Mouse (Mus musculus) spleen, postnatal 36 days (tissue): ENCODE results near the gene Slc34a1.

Experiments used
- DNase-seq, 2 experiments: peaks; one replicate each; pipeline ENCODE4 v3.0.0; 2022; ENCODE audit warnings: low spot score in 2 of 2, mixed read lengths in 1 of 2

Gene Slc34a1

DNA sequence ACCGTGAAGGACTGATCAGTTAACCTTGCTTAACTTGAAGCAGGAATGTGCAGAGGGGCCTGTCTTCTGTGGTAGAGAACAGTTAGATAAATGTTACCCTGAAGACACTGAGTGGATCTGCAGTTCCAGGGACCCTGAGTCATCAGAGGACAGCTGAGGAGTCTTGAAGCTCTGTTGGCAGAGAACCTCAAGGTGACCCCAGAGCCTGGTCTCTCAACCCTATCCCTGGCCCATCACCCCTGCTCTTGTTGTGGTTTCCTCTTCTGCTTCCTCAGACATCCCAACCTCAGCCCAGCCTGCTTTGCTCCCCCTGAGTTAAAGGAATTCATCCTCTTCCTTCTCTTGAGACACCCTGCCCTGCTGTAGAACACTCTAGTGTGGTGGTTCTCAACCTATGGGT is at the start of gene Slc34a1:
Slc34a1 (plus strand) TSS at position 100 of the 400 bp plus-strand sequence.
- DNase-seq, result no peak

- no peak for DNase-seq
Observed at GRCm38 (mm10) chr13:55361145-55361544, 36.8 kb upstream of the Slc34a1 start.

- peak in 1 of 2 experiments; percentile 28 for DNase-seq
Observed at GRCm38 (mm10) chr13:55361974-55362452, 36.0 kb upstream of the Slc34a1 start.

GRCm38 (mm10) chr13:55362453-55363060 is 35.4 kb upstream of the Slc34a1 start, which contains the start of gene Lman2:
Gene Lman2 (minus strand): TSS chr13:55362783.
- peak; percentile 96 for DNase-seq

DNA sequence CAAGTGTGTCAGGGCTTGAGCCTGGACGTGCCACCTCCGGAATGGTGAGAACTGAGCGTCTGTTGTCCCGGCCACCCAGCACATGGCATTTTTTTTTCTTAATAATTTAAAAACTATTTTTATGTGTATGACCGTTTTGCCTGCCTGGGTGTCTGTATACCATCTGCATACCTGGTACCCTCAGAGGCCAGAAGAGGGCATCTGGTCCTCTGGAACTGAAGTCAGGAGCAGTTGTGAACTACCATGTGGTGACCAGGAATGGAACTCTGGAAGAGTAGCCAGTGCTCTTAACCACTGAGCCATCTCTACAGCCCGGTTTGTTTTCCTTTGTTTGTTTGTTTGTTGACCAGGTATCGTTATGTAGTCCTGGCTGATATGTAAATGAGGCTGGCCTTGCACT is 29.6 kb upstream of the Slc34a1 start:
- DNase-seq, result peak; percentile 17 to 28

- DNase-seq, result peak; percentile 86 to 88
Observed at GRCm38 (mm10) chr13:55369531-55370114, 28.4 kb upstream of the Slc34a1 start, which contains the start of gene Rgs14. Gene Rgs14 (plus strand): TSS chr13:55369732.

DNA sequence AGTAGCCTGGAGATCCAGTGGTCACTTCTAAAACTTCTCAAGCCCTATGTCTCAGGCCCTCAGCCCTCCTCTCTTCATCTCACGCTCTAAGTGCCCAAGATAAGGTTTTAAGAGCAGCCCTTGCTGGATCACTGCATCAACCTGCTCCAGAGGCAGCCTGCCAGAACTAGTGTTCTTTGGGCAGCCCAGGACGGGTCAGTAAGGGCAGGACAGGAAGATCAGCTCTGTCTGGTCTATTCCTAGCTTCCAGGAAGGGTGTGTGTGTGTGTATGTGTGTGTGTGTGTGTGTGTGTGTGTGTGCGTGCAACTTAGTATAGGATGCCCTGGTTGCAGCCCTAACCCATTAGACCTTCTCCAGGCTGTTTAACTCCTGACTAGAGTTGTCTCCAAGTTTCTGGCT is 27.8 kb upstream of the Slc34a1 start:
- peak in 1 of 2 experiments; percentile 21 for DNase-seq

- no peak for DNase-seq
Observed at GRCm38 (mm10) chr13:55371007-55371681, 26.8 kb upstream of the Slc34a1 start.

- DNase-seq, result no peak
Observed at GRCm38 (mm10) chr13:55371740-55372139, 26.2 kb upstream of the Slc34a1 start.

GRCm38 (mm10) chr13:55374206-55374924 is 23.6 kb upstream of the Slc34a1 start:
- DNase-seq, result no peak

- DNase-seq, result no peak
Observed at GRCm38 (mm10) chr13:55375877-55376276, 22.1 kb upstream of the Slc34a1 start.

DNA sequence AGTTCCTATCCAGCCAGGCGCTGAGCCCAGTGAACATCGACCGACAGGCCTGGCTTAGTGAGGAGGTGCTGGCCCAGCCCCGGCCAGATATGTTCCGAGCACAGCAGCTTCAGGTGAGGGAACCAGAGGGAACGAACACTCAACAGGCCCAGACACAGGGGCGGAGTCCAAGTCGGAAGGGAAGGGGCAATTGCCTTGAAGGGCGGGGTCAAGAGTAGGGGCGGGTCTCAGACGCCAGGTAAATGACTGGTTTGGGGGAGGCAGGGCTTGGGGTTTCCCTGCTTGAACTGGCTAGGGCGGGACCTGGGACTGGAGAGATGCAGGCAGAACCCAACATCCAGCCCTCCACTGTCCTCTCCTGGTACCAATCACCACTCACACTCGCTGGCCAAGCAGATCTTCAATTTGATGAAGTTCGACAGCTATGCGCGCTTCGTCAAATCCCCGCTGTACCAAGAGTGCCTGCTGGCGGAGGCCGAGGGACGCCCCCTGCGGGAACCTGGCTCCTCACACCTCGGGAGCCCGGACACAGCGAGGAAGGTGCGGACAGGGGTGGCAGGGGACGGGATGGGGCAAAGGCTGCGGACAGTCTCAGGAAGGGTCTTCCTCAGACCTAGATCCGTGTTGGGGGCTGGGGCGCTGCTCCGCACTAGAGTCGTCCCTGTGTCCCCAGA is 18.9 kb upstream of the Slc34a1 start:
- no peak for DNase-seq

DNA sequence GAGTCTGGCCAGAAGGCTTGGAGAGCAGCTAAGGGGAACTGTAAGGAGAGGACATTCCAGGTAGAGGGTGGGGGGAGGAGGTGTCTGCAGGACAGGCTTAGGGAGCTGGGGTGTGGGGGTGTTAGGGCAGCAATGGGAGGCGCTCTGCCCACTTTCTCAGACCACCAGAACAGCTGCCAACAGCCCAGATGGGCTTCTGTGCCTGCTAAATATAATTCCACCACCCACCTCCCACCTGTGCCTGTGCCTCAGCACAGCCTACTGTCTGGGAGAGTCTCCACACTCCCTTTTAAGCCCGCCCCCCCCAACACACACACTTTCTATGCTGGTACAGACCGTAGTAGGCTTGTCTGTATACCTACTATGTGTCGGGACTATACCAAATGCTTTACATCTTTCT is 16.2 kb upstream of the Slc34a1 start:
- no peak for DNase-seq

- DNase-seq, result no peak
Observed at GRCm38 (mm10) chr13:55390644-55391043, 7.3 kb upstream of the Slc34a1 start.

DNA sequence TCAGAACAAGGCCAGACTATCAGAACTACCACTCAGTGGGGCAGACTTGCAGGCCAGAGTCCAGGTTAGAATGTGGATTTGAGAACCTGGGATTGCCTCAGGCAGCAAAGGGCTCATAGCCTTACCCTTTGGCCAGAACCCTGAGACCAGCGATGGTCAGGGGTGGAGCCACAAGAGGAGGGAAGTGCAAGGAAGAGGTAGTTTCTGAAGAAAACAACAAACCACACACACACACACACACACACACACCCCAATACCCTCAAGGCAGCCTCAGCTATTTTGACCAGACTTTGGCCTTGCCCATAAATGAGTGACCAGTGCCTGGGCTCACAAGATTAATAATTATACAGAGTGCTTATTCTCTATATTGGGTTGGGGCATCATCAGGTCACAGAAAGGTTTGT is 6.4 kb upstream of the Slc34a1 start:
- DNase-seq, result no peak

DNA sequence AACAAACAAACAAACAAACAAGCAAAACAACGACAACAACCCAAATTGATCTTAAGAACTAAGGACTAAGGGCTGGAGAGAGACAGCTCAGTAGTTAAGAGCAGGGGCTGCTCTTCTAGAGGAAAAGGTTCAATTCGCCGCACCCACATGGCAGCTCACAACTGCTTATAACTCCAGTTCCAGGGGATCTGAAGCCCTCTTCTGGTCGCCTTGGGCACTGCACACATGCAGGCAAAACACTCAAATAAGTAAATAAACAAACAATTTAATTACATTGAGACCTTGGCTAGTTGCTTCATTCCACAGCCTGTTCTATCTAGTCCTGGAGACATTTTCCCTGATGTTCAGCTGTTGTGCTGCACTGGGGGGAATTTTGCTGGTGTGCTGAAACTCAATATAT is 5.1 kb upstream of the Slc34a1 start:
- DNase-seq, result no peak

GRCm38 (mm10) chr13:55399300-55400038 is 1.5 kb downstream of the Slc34a1 start:
- DNase-seq, result no peak

- no peak for DNase-seq
Observed at GRCm38 (mm10) chr13:55400039-55400346, 2.0 kb downstream of the Slc34a1 start.

DNA sequence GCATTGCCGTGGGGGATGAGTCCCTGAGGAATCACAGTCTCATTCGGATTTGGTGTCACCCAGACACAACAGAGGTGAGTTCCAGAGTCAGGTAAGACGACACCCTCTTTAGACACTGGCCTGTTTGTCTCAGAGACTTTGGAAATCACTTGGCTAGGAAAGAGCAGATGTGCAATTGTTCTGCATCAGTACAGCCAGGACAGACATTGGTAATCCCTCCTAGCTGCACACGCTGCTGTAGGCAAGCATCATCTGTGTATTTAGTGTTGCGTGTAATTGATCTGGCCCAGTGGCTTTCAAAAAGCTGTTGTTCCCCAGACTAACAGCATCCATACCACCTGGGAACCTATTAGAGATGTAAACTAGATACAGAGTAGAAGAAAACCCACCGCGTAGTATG is 5.3 kb downstream of the Slc34a1 start:
- DNase-seq, result no peak

GRCm38 (mm10) chr13:55403935-55404852 is 6.2 kb downstream of the Slc34a1 start:
- no peak for DNase-seq
